ENCODE assay signal across 15 mouse cellular contexts in genomic region chr13:70827507-70827906, GRCm38 (mm10). TPM values are rescaled to one million over a fixed set of nuclear protein-coding genes. Genes with fewer than 3 reads are reported as not detected.
"Had no signal": no experiment of that assay in that cellular context is flagged by ENCODE, and none has a peak within 500 bp of the region (broad histone marks: within the 10 kb centered on the region; RNA-seq: fewer than 3 reads in every experiment).

No protein-coding gene starts in this region.

- H3K4me2 ChIP-seq: liver, embryonic 13.5 days; midbrain, embryonic 11.5 days had no signal

- H3K4me3 ChIP-seq: layer of hippocampus, adult 2 months; liver, embryonic 13.5 days had no signal

- H3K36me3 ChIP-seq: liver, embryonic 13.5 days had no signal

- H3K9ac ChIP-seq: liver, embryonic 13.5 days had no signal

- H3K27me3 ChIP-seq: liver, embryonic 13.5 days had no signal

- DNase-seq: kidney, adult 18-20 months; kidney, adult 9 months; kidney, postnatal 14 days; layer of hippocampus, adult 9-11 months; liver, embryonic 13.5 days; lung, adult 2 months; lung, postnatal 14 days; midbrain, embryonic 14.5 days; thymus, adult 18-20 months; thymus, postnatal 4 days had no signal

- H3K9me3 ChIP-seq: liver, embryonic 13.5 days had no signal

- H3K27ac ChIP-seq: layer of hippocampus, adult 2 months; liver, embryonic 13.5 days; macrophage; stomach, postnatal 0 days had no signal

- H3K4me1 ChIP-seq: liver, embryonic 13.5 days had no signal

RNA-seq across cellular contexts. Expression of gene Adamts16, which starts 14.1 kb away (rescaled TPM):
- polyA plus RNA-seq: macrophage; small intestine, adult 2 months had no signal
